Mouse (Mus musculus) frontal cortex, adult (tissue): ENCODE measurements around the gene Saxo1.

ENCODE experiments used
- ATAC-seq: cut with Nextera tagmentation; 2 replicates; pipeline ENCODE4 v1.9.2; 2017; ENCODE audit warnings: mild to moderate bottlenecking, moderate library complexity, mixed read lengths; ENCODE audit not compliant: low TSS enrichment

Gene Saxo1

DNA sequence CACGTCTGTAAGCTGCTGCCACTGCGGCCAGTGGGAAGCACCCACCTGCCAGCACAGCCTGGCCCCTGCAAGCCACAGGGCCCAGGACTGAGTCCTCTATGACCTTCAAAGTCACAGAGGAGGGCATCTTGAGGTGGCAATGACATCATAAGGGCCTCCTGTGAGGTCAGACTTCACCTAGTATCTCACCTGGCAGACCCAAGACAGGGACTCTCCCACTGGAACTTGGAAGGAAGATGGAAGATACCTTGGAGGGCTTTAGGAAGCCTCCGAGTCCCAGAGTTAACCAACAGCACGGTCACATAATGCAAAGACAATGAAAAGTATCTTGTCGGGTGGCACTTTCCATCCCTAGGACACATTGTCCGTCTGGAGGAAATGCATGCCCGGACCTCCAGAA, at the start of gene Saxo1:
TSS of gene Saxo1 (minus strand) at position 101 of the 400 bp plus-strand sequence.
- no peak for ATAC-seq

DNA sequence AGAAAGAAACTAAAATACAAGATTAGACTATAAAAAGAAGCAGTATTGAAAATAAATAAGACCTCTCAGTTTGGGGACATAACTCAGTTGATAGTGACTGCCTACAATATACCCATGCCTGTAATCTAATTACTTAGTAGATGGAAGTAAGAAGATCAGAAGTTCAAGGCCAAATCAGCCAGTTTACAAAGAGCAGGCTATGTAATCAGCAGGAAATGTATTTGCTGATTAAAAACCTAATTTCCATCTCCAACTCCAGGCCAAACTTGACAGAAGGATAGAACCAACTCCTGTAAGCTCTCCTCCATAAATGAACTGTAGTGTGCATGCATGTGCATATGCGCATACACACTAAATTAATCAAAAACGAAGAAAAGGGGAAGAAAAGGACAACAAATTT, 33.2 kb upstream of the Saxo1 start:
- ATAC-seq = no peak

GRCm38 (mm10) chr4:86588236-86588635, 30.1 kb upstream of the Saxo1 start:
- no peak for ATAC-seq

DNA sequence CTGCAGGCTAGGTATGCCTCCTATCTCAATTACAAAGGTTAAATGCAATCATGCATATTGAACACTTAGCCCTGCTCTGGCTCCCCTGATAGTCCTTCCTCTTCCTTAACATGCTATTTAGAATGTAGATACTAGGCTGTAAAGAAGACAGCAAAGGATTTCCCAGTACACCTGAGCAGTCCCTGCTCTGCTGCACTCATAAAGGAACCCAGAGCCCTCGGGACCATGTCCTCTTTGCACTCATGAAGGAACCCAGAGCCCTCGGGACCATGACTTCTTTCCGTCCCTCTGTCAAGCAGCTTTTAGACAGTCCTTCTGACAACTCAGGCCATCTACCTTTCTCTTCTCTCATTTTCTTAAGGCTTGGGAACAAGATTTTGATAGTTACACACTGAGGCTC, 22.5 kb upstream of the Saxo1 start:
- no peak for ATAC-seq

GRCm38 (mm10) chr4:86580056-86580455, 21.9 kb upstream of the Saxo1 start:
- ATAC-seq = no peak

DNA sequence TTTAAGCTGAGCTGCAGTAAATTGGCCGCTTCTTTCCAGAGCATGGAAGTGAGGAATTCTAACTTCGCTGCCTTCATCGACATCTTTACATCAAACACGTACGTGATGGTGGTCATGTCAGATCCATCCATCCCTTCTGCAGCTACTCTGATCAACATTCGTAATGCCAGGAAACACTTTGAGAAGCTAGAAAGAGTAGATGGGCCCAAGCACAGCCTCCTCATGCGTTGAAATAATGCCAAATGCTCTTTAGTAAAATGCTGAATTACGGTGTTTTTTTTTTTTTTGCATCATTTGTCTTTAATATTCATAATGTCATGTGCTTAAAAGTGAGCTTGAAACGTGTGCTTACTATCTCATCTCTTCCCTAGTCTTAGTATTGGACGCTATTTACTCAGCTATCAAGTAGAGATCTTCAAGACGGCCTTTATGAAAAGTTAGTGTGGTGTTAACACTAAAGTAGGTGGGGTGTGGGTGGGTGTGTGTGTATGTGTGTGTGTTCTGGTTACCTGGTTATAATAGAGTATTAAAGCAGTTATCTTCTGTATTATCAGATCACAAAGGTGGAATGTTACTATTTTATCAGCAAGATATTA, 18.6 kb upstream of the Saxo1 start:
- no peak; the same call in 1 of the 2 replicates for ATAC-seq

- ATAC-seq = peak; percentile 25
These were observed 18.0 kb upstream of the Saxo1 start for GRCm38 (mm10) chr4:86576120-86576541.

DNA sequence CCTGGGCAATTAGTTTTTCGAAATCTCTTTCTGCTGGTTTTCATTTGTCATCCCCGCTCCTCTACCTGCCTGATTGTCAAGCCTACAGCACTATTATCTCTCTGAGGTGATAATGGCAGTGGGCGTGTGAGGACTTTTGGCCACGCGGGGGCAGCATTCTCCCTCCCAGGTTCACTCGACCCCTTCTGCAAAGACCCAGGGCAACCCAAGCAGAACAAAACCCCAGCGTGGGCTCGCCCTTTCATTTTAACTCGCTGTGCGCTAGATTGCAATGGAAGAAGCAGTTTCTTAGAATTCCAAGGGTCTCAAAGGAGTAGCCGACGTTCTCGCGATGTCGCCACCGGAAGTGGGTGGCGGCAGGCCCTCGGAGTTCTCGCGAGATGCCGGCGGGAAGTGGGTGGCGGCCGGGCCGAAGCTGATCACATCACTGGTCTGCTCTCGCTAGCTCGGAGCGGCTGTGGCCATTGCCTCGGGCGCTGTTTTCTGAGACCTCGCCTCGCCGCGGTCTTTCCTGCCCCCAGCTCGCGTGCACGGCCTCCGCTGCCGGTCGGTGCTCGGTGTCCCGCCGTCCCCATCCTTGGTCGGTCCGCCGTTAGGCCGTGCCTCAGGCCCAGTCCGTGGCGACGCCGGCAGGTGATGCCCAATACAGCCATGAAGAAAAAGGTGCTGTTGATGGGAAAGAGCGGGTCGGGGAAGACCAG, 17.3 kb upstream of the Saxo1 start, which contains the start of gene Rraga:
TSS of gene Rraga (plus strand) at position 386 of the 701 bp plus-strand sequence.
- peak; percentile 94 for ATAC-seq

GRCm38 (mm10) chr4:86574939-86575282, 16.8 kb upstream of the Saxo1 start:
- ATAC-seq = peak; percentile 22

GRCm38 (mm10) chr4:86561061-86561460, 2.9 kb upstream of the Saxo1 start:
- ATAC-seq = no peak

DNA sequence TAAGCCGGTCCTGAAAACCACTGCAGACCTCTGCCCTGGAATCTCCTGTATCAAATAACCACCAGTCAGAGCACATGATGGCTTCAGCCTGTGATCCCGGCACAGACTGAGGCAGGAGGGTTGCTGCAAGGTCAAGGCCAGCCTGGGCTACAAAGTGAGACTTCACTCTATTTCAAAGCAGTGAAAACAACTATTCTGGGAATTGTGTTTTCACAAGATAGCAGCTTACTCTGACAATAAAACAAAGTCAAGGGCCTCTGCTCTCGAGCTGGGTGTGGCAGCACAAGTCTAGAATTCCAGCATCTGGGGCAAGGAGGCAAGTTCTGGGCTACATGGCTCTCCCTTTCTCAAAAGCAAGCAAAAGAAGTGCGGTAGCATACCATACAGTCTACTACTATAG, 878 bp upstream of the Saxo1 start:
- ATAC-seq = no peak

DNA sequence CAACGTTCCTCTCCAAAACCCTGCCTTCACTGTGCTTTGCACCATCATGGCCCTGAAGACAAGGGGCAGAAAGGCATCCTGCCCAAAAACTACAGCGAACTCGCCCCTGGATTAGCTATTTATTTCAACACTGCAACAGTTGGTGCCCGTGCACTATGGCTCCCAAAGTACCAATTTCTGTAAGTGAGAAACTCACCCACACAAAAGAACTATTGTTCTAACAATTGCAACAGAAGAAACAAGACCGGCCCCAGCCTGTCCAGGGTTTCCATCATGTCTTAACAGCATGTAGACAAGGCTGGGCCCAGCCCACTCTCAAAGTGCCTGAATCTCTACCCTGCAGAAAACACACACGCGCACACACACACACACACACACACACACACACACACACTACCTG, 757 bp downstream of the Saxo1 start:
- ATAC-seq = no peak

- 0 out of 2 replicates have a peak, but pooled peaks have one; percentile 69 for ATAC-seq
These were observed 3.0 kb downstream of the Saxo1 start for GRCm38 (mm10) chr4:86555035-86555707.

DNA sequence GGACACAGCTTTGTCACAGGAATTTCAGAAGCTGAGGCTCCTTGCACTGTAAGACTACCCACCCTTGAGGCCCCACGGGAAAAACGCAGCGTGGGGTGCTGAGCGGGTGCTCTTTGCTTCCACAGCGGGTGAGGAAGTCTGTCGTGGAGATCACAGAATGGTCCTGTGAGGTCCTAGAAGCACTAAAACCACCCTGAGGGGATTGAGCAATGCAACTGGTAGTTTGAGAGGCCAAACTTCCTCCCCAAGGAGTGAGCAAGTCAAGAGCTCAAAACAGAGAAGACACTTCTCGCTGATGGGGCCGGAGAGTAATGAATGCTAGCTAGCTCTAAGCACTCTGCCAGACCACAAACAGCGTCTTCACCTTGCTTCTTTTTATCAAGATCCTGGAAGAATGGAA, 9.8 kb downstream of the Saxo1 start:
- ATAC-seq = no peak

DNA sequence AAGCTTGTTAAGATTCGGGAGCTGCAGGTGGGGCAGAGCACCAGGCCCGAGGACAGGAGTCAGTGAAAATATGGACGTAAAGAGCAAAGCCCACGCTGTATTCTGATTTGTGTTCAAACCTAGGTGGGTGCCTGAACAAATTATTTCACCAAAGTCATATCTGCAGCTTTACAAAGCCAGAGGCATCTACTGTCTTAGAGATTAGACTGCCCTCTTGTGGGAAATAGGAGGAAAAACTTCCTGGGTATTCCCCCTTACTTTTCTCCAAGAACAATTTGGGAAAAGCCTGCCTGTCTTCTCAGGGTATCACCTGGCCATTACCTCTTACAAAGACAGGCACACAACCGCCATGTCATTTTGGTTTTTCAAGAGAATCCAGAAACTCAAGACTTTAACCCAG, 12.5 kb downstream of the Saxo1 start:
- ATAC-seq = peak; percentile 92

DNA sequence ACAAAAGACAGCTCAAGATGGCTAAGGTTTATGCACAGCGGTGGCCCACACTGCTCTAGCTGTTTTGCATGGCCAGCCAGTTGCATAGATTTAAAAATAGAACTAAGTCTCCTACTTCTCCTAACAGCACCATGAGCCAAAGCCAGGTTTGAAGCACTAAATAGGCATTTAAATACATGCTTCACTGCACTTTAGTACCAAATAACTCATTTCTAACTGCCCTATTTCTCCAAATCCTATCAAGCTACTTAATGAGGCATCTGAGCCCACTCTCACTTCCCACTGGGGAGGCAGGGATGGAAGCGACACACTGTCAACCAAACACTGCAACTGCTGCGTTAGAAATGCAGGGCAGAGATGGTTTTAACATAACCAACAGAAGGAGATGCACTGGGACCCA, 14.1 kb downstream of the Saxo1 start:
- ATAC-seq = peak; percentile 68

DNA sequence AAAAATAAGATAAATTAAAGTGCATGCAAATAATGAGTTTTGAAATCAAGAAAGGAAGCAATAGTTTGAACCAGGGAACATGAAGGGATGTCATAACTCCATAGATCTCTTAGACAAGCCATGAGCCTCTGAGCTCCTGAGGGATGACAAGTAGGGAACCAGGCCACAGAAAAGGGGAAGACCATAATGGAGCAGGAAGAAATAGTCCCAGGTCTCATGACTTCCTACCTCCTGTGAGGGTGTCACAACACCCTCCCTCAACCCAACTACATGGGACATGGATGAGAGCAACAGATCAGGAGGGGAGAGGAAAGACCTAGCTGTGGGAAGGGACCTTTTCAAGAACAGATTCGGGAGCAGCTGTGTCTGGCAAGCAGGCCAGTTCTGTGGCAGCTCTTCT, 16.6 kb downstream of the Saxo1 start:
- ATAC-seq = no peak

- no peak for ATAC-seq
These were observed 19.2 kb downstream of the Saxo1 start for GRCm38 (mm10) chr4:86538936-86539335.

GRCm38 (mm10) chr4:86537972-86538371, 20.2 kb downstream of the Saxo1 start:
- no peak for ATAC-seq

DNA sequence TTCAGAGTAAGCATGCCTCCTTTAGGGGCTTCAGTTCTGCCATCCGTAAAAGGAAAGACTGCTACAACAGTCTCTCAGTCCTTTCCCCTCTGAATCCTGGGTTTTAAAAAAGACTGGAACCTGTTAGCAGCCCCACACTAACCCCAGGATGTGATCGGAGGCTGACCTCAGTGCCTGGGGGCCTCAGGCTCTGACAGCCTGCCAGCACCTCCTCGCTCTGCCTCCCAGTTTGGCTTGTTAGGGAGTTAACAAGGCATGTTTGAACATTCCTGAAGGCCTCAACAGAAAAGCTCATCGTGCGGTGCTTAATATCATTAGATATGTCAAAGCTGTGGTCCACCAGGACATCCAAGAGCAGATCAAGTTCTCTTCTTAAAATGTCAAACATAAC, 24.0 kb downstream of the Saxo1 start:
- ATAC-seq = no peak

DNA sequence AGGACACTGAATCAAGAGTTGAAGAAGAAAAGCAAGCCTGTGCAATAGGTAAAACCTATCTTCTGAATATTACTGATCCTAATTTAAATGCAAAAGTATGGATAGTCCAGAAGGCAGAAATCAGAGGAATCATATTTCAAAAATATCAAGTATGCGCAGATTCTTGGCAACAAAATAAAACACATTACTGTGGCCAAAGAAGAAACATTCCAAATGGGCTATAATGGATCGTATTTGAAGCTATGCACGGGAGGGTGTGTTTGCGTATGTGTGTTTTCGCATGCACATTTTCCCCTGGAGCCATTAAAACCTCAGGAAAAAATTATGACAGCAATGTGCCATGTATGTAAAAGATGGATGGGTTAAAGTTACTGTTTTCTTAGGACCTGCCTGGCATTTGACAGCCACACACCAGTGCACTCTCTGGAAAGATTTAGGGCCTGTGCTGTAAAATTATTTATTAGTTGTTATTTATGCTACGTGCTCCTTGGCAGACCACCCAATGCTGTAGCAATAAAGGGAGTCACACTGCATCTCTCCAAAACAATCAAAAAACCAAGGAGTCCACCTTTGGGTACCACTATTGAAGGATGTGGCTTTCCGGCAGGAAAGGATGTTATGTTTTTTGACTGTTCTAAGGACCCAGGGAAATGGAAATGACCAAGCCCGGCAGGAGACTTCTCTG, 24.6 kb downstream of the Saxo1 start:
- ATAC-seq = no peak

- ATAC-seq = no peak
These were observed 29.0 kb downstream of the Saxo1 start for GRCm38 (mm10) chr4:86529161-86529560.
